In genomic region chr16:33585083-33585460, GRCm38 (mm10) we compare ENCODE assay signal across 9 mouse cellular contexts.
DNase-seq lines count a peak whose midpoint lies in the region; ATAC-seq and TF ChIP-seq lines count a peak whose summit lies in the region.
"Had no signal": no experiment of that assay in that cellular context is flagged by ENCODE, and none has a peak within 500 bp of the region (broad histone marks: within the 10 kb centered on the region; RNA-seq: fewer than 3 reads in every experiment).

No protein-coding gene starts in this region.

- peak overlapping the region; percentile 65; the same call in 1 of the 2 replicates for H3K4me2 ChIP-seq in heart, embryonic 14.5 days (ENCODE audit: low read length)
- peak overlapping the region; percentile 84 for H3K4me2 ChIP-seq in CH12.LX (ENCODE audit: insufficient read depth, low read depth, poor library complexity, severe bottlenecking)
- H3K4me2 ChIP-seq in forebrain, embryonic 12.5 days: no peak overlapping the region
- no peak overlapping the region for H3K4me2 ChIP-seq in liver, embryonic 13.5 days

- H3K9me3 ChIP-seq in heart, embryonic 14.5 days (ENCODE audit: control insufficient read depth, low read length): no peaks in the 10 kb centered on the region
- H3K9me3 ChIP-seq in CH12.LX (replicated peaks; ENCODE audit: low read length): no peaks in the 10 kb centered on the region
- no peaks in the 10 kb centered on the region for H3K9me3 ChIP-seq in forebrain, embryonic 12.5 days
- H3K9me3 ChIP-seq in liver, embryonic 13.5 days (replicated peaks): no peaks in the 10 kb centered on the region

- H3K4me1 ChIP-seq in heart, embryonic 14.5 days (ENCODE audit: control insufficient read depth in 2 of 2, insufficient read depth in 2 of 2, low read length in 2 of 2): peaks cover 41 to 53% of the 10 kb centered on the region in 2 experiments
- H3K4me1 ChIP-seq in CH12.LX (ENCODE audit: control insufficient read depth in 1 of 2, insufficient read depth in 2 of 2): peaks cover 20 to 65% of the 10 kb centered on the region in 2 experiments
- peaks cover 50% of the 10 kb centered on the region for H3K4me1 ChIP-seq in forebrain, embryonic 12.5 days
- peaks cover 5% of the 10 kb centered on the region for H3K4me1 ChIP-seq in liver, embryonic 13.5 days (replicated peaks)

- no peak for ATAC-seq in heart, embryonic 14.5 days (ENCODE audit: insufficient number of reproducible peaks, insufficient read depth, low FRiP score, low read depth)
- peak; percentile 4; the same call in 1 of the 2 replicates for ATAC-seq in forebrain, embryonic 12.5 days (ENCODE audit: low FRiP score)
- no peak for ATAC-seq in liver, embryonic 13.5 days (ENCODE audit: low read depth)

- TF ChIP-seq POLR2A in CH12.LX (IDR thresholded peaks at IDR 0.05; ENCODE audit: low read depth, low read length): no peak

- TF ChIP-seq EP300 in CH12.LX (IDR thresholded peaks at IDR 0.05; ENCODE audit: low read length): no peak

- H3K36me3 ChIP-seq in heart, embryonic 14.5 days (ENCODE audit: control insufficient read depth, insufficient read depth, low read length): no peaks in the 10 kb centered on the region
- H3K36me3 ChIP-seq in CH12.LX (replicated peaks in 1 of 2; ENCODE audit: control insufficient read depth in 1 of 2, insufficient read depth in 1 of 2, low read length in 1 of 2): peaks cover 0 to 28% of the 10 kb centered on the region in 2 experiments
- H3K36me3 ChIP-seq in forebrain, embryonic 12.5 days (replicated peaks): no peaks in the 10 kb centered on the region
- H3K36me3 ChIP-seq in liver, embryonic 13.5 days: no peaks in the 10 kb centered on the region

- no peak for TF ChIP-seq CTCF in CH12.LX (conservative IDR thresholded peaks at IDR 0.05 in 1 of 2, IDR thresholded peaks at IDR 0.05 in 1 of 2; ENCODE audit: low read depth in 2 of 2, low read length in 2 of 2)

- in situ Hi-C loops in CH12.LX (cut with MboI; ENCODE audit: low pct_ligation_motif_present, low pct_unique_long_range_greater_than_20kb, low sequenced_read_pairs): no loop called here

- no peak for DNase-seq in heart, adult 18-20 months
- no peak for DNase-seq in CH12.LX (ENCODE audit: extremely low read depth)
- no peak for DNase-seq in liver, embryonic 13.5 days
- no peak for DNase-seq in thymus, postnatal 0 days (ENCODE audit: low spot score)
- no peak for DNase-seq in adrenal gland, postnatal 14 days
- DNase-seq in gastrocnemius, postnatal 36 days: no peak
- DNase-seq: adrenal gland, postnatal 25 days had no signal

- no peak overlapping the region for H3K4me3 ChIP-seq in heart, embryonic 14.5 days (ENCODE audit: control insufficient read depth in 1 of 2, insufficient read depth in 1 of 2, low read depth in 1 of 2, low read length in 2 of 2)
- H3K4me3 ChIP-seq in CH12.LX (replicated peaks in 1 of 3; ENCODE audit: low read depth in 2 of 3, low read length in 2 of 3, poor library complexity in 1 of 3): peak overlapping the region; percentile 37 to 60 (median 39)
- no peak overlapping the region for H3K4me3 ChIP-seq in forebrain, embryonic 12.5 days (replicated peaks)
- no peak overlapping the region for H3K4me3 ChIP-seq in liver, embryonic 13.5 days (replicated peaks)

- no peaks in the 10 kb centered on the region; the same call in 1 of the 2 replicates for H3K79me2 ChIP-seq in CH12.LX (replicated peaks; ENCODE audit: control insufficient read depth, extremely low read depth, insufficient read depth, poor library complexity, severe bottlenecking)

- H3K27ac ChIP-seq in heart, embryonic 14.5 days (replicated peaks in 1 of 2; ENCODE audit: control insufficient read depth in 1 of 2, insufficient read depth in 1 of 2, low read depth in 2 of 2, low read length in 2 of 2): peak overlapping the region; percentile 80 to 92
- peak overlapping the region; percentile 76 for H3K27ac ChIP-seq in CH12.LX (ENCODE audit: insufficient read depth, low read depth)
- peak overlapping the region; percentile 88 for H3K27ac ChIP-seq in forebrain, embryonic 12.5 days
- H3K27ac ChIP-seq in liver, embryonic 13.5 days: peak overlapping the region; percentile 2; the same call in 1 of the 2 replicates

- H3K27me3 ChIP-seq in heart, embryonic 14.5 days (ENCODE audit: control insufficient read depth, insufficient read depth, low read length): no peaks in the 10 kb centered on the region
- H3K27me3 ChIP-seq in CH12.LX (replicated peaks): no peaks in the 10 kb centered on the region
- no peaks in the 10 kb centered on the region for H3K27me3 ChIP-seq in forebrain, embryonic 12.5 days
- H3K27me3 ChIP-seq in liver, embryonic 13.5 days: peaks cover 20% of the 10 kb centered on the region

- WGBS in heart, embryonic 14.5 days: 17% methylated on average over 4 of the region's 4 CpGs
- WGBS in forebrain, embryonic 12.5 days: 20% methylated on average over 4 of the region's 4 CpGs
- 37% methylated on average over 4 of the region's 4 CpGs for WGBS in liver, embryonic 13.5 days (ENCODE audit: insufficient replicate concordance)

- intact Hi-C loops in gastrocnemius, postnatal 36 days (cut with DNase I): loop anchor here (5.0 kb wide), 2 partner anchors 72 to 97 kb away; partner anchors contain the start of gene Heg1

- TF ChIP-seq RAD21 in CH12.LX (IDR thresholded peaks at IDR 0.05; ENCODE audit: low read depth, low read length): no peak

- peak overlapping the region; percentile 61; the same call in 1 of the 2 replicates for H3K9ac ChIP-seq in heart, embryonic 14.5 days (ENCODE audit: low read length)
- H3K9ac ChIP-seq in CH12.LX (ENCODE audit: insufficient read depth, low read depth): peak overlapping the region; percentile 64
- no peak overlapping the region for H3K9ac ChIP-seq in forebrain, embryonic 12.5 days
- no peak overlapping the region for H3K9ac ChIP-seq in liver, embryonic 13.5 days

- dilution Hi-C loops in CH12.LX (cut with MboI; ENCODE audit: extremely low pct_ligation_motif_present, extremely low pct_unique_long_range_greater_than_20kb, low sequenced_read_pairs): no loop called here

TF ChIP-seq in CH12.LX, 34 proteins besides CTCF, POLR2A, EP300 and RAD21:
- TF ChIP-seq JUN (IDR thresholded peaks at IDR 0.05; ENCODE audit: insufficient read depth, low read depth, low read length): no peak
- TF ChIP-seq TBP (conservative IDR thresholded peaks at IDR 0.05; ENCODE audit: low read depth, low read length): no peak
- TF ChIP-seq RCOR1 (conservative IDR thresholded peaks at IDR 0.05; ENCODE audit: low read depth, low read length): no peak
- TF ChIP-seq UBTF (IDR thresholded peaks at IDR 0.05; ENCODE audit: low read depth, low read length): no peak
- TF ChIP-seq USF2 (conservative IDR thresholded peaks at IDR 0.05; ENCODE audit: low read depth, low read length): no peak
- TF ChIP-seq JUND (conservative IDR thresholded peaks at IDR 0.05; ENCODE audit: low read depth, low read length): no peak
- no peak for TF ChIP-seq ZNF384 (IDR thresholded peaks at IDR 0.05; ENCODE audit: low read depth, low read length)
- TF ChIP-seq ETS1 (conservative IDR thresholded peaks at IDR 0.05; ENCODE audit: low read depth, low read length): no peak
- TF ChIP-seq MAX (IDR thresholded peaks at IDR 0.05; ENCODE audit: low read length): no peak
- no peak for TF ChIP-seq GABPA (IDR thresholded peaks at IDR 0.05; ENCODE audit: insufficient replicate concordance, low read depth, low read length)
- no peak for TF ChIP-seq MEF2A (IDR thresholded peaks at IDR 0.05; ENCODE audit: borderline replicate concordance, low read depth, low read length)
- TF ChIP-seq CHD1 (IDR thresholded peaks at IDR 0.05; ENCODE audit: low read depth, low read length): no peak
- no peak for TF ChIP-seq ZC3H11A (IDR thresholded peaks at IDR 0.05; ENCODE audit: low read depth, low read length)
- no peak for TF ChIP-seq KAT2A (IDR thresholded peaks at IDR 0.05; ENCODE audit: insufficient replicate concordance, low read length)
- no peak for TF ChIP-seq ZKSCAN1 (IDR thresholded peaks at IDR 0.05; ENCODE audit: borderline replicate concordance, low read depth, low read length)
- no peak for TF ChIP-seq HCFC1 (IDR thresholded peaks at IDR 0.05; ENCODE audit: low read depth, low read length)
- no peak for TF ChIP-seq NRF1 (IDR thresholded peaks at IDR 0.05; ENCODE audit: low read depth, low read length)
- no peak for TF ChIP-seq MXI1 (IDR thresholded peaks at IDR 0.05; ENCODE audit: low read depth, low read length)
- no peak for TF ChIP-seq MAZ (IDR thresholded peaks at IDR 0.05; ENCODE audit: low read depth, low read length)
- no peak for TF ChIP-seq SIN3A (IDR thresholded peaks at IDR 0.05; ENCODE audit: low read length)
TF ChIP-seq in CH12.LX: peak in this region for 0.

Comparison
In these comparisons a context has a peak if more than half of its experiments do, and no peak if none do; other contexts are left out.
1. H3K27ac ChIP-seq: peak in every context shown above with its lines; median percentile 88 in forebrain, embryonic 12.5 days; 86 in heart, embryonic 14.5 days; 76 in CH12.LX; 2 in liver, embryonic 13.5 days.
2. H3K4me2 ChIP-seq: peak in heart, embryonic 14.5 days (single experiment) and CH12.LX (single experiment); none in forebrain, embryonic 12.5 days (single experiment) and liver, embryonic 13.5 days (single experiment).
3. H3K4me3 ChIP-seq: peak in CH12.LX (3 of 3); none in heart, embryonic 14.5 days (0 of 2), forebrain, embryonic 12.5 days (single experiment) and liver, embryonic 13.5 days (single experiment).
4. H3K9ac ChIP-seq: peak in heart, embryonic 14.5 days (single experiment) and CH12.LX (single experiment); none in forebrain, embryonic 12.5 days (single experiment) and liver, embryonic 13.5 days (single experiment).